Mouse (Mus musculus) forebrain, embryonic 14.5 days (tissue): Measurements from ENCODE around the gene Olfr508. TPM values are rescaled to one million over a fixed set of nuclear protein-coding genes. Genes with fewer than 3 reads are reported as not detected.
"Not testable (repeated sequence)": the region's sequence is repeated elsewhere in the genome, so short reads cannot be mapped to it uniquely, and the experiment has no call there.

ENCODE experiments used
- ATAC-seq: fragments of 200-750 bp; cut with Nextera tagmentation; 2 replicates; pipeline ENCODE4 v1.8.0; 2017; ENCODE audit warnings: mild to moderate bottlenecking, moderate library complexity
- DNase-seq: peaks from one replicate; pipeline ENCODE4 v3.0.0-alpha.2; 2015; ENCODE audit warnings: low spot score
- H3K27ac ChIP-seq: fragments of 300-500 bp; sonication (generic); 2 replicates; pipeline ENCODE4 v1.5.1; 2014; ENCODE audit warnings: low read depth, mild to moderate bottlenecking, control low read depth, low read length, moderate library complexity
- H3K27me3 ChIP-seq: fragments of 300-500 bp; sonication (generic); replicated peaks from 2 replicates; pipeline ENCODE4 v1.6.1; 2014; ENCODE audit warnings: low read length, control low read depth, mixed read lengths; ENCODE audit not compliant: control insufficient read depth, insufficient read depth
- H3K36me3 ChIP-seq: fragments of 300-500 bp; sonication (generic); 2 replicates; pipeline ENCODE4 v1.6.1; 2014; ENCODE audit warnings: low read length, control low read depth; ENCODE audit not compliant: control insufficient read depth, insufficient read depth
- H3K4me1 ChIP-seq: fragments of 300-500 bp; sonication (generic); 2 replicates; pipeline ENCODE4 v1.6.1; 2014; ENCODE audit warnings: antibody characterized with exemption, low read length, control low read depth; ENCODE audit not compliant: control insufficient read depth, insufficient read depth
- H3K4me2 ChIP-seq: fragments of 300-500 bp; sonication (generic); 2 replicates; pipeline ENCODE4 v1.6.1; 2014; ENCODE audit warnings: mild to moderate bottlenecking, control low read depth, low read length
- H3K4me3 ChIP-seq: fragments of 300-500 bp; sonication (generic); 2 replicates; pipeline ENCODE4 v1.5.1; 2014; ENCODE audit warnings: low read depth, low read length, control low read depth
- H3K9ac ChIP-seq: fragments of 300-500 bp; sonication (generic); 2 replicates; pipeline ENCODE4 v1.6.1; 2014; ENCODE audit warnings: mild to moderate bottlenecking, low read length, control low read depth, moderate library complexity
- H3K9me3 ChIP-seq: fragments of 300-500 bp; sonication (generic); replicated peaks from 2 replicates; pipeline ENCODE4 v1.6.1; 2016; ENCODE audit warnings: low read length, control low read depth, mixed read lengths; ENCODE audit not compliant: control insufficient read depth
- WGBS: fragments of 180-500 bp; shearing (Covaris S2); extraction: QIAGEN DNeasy Blood & Tissue Kit; methylation state at CpG from one replicate; pipeline ENCODE4 v1.1.7; 2014; 5-methylcytosine and 5-hydroxymethylcytosine counted together
- polyA plus RNA-seq: library from polyadenylated mRNA; unstranded; fragments of >200 nt; fragmentation: Nextera tagmentation; extraction: Ambion mirVana; gene quantifications from 2 replicates; pipeline ENCODE4 v1.2.1, GENCODE M21; 2014

Olfr508 gene
- polyA plus RNA-seq: not detected in 2 replicates

- Histone ChIP-seq H3K27me3 (no peaks in the 10 kb centered on the region), H3K4me3 (no peak within 1 kb of the TSS), H3K9me3 (no peaks in the 10 kb centered on the region), H3K36me3 (no peaks in the 10 kb centered on the region), H3K9ac (no peak within 1 kb of the TSS), H3K27ac (no peak within 1 kb of the TSS), H3K4me2 (no peak within 1 kb of the TSS), H3K4me1 (no peaks in the 10 kb centered on the region)
- ATAC-seq (no peak), DNase-seq (no peak)
- WGBS: 87% methylated on average over 3 of the region's 3 CpGs
Observed at GRCm38 (mm10) chr7:108629694-108630093, at the start of gene Olfr508. Gene Olfr508 (plus strand): TSS chr7:108629994.

GRCm38 (mm10) chr7:108589797-108590196 lies 40.0 kb upstream of the Olfr508 start:
- 91% methylated on average over 1 of the region's 1 CpGs for WGBS
- Histone ChIP-seq H3K4me2 (no peak overlapping the region), H3K9ac (no peak overlapping the region)

GRCm38 (mm10) chr7:108601916-108602315 lies 27.9 kb upstream of the Olfr508 start:
- H3K27me3 ChIP-seq, H3K4me3 ChIP-seq, H3K36me3 ChIP-seq, H3K9ac ChIP-seq, ATAC-seq, H3K4me2 ChIP-seq, H3K27ac ChIP-seq, H3K4me1 ChIP-seq, DNase-seq, H3K9me3 ChIP-seq: not testable (repeated sequence)
- 83% methylated on average over 3 of the region's 3 CpGs for WGBS

More at GRCm38 (mm10) chr7:108589797-108590196, 40.0 kb upstream of the Olfr508 start:
- ATAC-seq (no peak), DNase-seq (no peak)
- H3K4me1 ChIP-seq: no peaks in the 10 kb centered on the region
- H3K9me3 ChIP-seq: no peaks in the 10 kb centered on the region
- no peaks in the 10 kb centered on the region for H3K27me3 ChIP-seq
- no peak overlapping the region for H3K27ac ChIP-seq
- H3K4me3 ChIP-seq: no peak overlapping the region
- H3K36me3 ChIP-seq: no peaks in the 10 kb centered on the region

- no peaks in the 10 kb centered on the region for H3K9me3 ChIP-seq
- H3K4me2 ChIP-seq: no peak within 1 kb of the TSS
- H3K27ac ChIP-seq: no peak within 1 kb of the TSS
- no peaks in the 10 kb centered on the region for H3K27me3 ChIP-seq
- H3K36me3 ChIP-seq: no peaks in the 10 kb centered on the region
- ATAC-seq (no peak), DNase-seq (no peak)
- H3K4me1 ChIP-seq: no peaks in the 10 kb centered on the region
- H3K9ac ChIP-seq: no peak within 1 kb of the TSS
- H3K4me3 ChIP-seq: no peak within 1 kb of the TSS
Observed at GRCm38 (mm10) chr7:108610487-108610886, 19.3 kb upstream of the Olfr508 start, which contains the start of gene Olfr506. Gene Olfr506 (plus strand): TSS chr7:108610787.

- H3K27me3 ChIP-seq: no peaks in the 10 kb centered on the region
- no peak overlapping the region for H3K27ac ChIP-seq
- no peak overlapping the region for H3K4me2 ChIP-seq
- no peak for DNase-seq
- WGBS: 97% methylated on average over 2 of the region's 2 CpGs
- no peaks in the 10 kb centered on the region for H3K9me3 ChIP-seq
- no peak overlapping the region for H3K4me3 ChIP-seq
- no peaks in the 10 kb centered on the region for H3K4me1 ChIP-seq
- H3K36me3 ChIP-seq: no peaks in the 10 kb centered on the region
- H3K9ac ChIP-seq: no peak overlapping the region
- ATAC-seq: no peak
Observed at GRCm38 (mm10) chr7:108614110-108614509, 15.7 kb upstream of the Olfr508 start.

- not testable (repeated sequence) for H3K27me3 ChIP-seq, ATAC-seq, H3K9me3 ChIP-seq, DNase-seq, H3K27ac ChIP-seq, H3K4me3 ChIP-seq, H3K9ac ChIP-seq, H3K4me1 ChIP-seq, H3K4me2 ChIP-seq, H3K36me3 ChIP-seq
- 57% methylated on average over 3 of the region's 3 CpGs for WGBS
Observed at GRCm38 (mm10) chr7:108616781-108617180, 13.0 kb upstream of the Olfr508 start.

- Histone ChIP-seq H3K4me3 (no peak within 1 kb of the TSS), H3K27me3 (no peaks in the 10 kb centered on the region), H3K9ac (no peak within 1 kb of the TSS), H3K36me3 (no peaks in the 10 kb centered on the region), H3K27ac (no peak within 1 kb of the TSS), H3K4me2 (no peak within 1 kb of the TSS), H3K4me1 (no peaks in the 10 kb centered on the region), H3K9me3 (no peaks in the 10 kb centered on the region)
- DNase-seq: no peak
- no peak for ATAC-seq
- 78% methylated on average over 2 of the region's 2 CpGs for WGBS
Observed at GRCm38 (mm10) chr7:108621514-108621913, 8.3 kb upstream of the Olfr508 start, which contains the start of gene Olfr507. Gene Olfr507 (plus strand): TSS chr7:108621814.

GRCm38 (mm10) chr7:108651806-108652205 lies 22.0 kb downstream of the Olfr508 start, which contains the start of gene Olfr509:
Gene Olfr509 (minus strand): TSS chr7:108651906.
- Histone ChIP-seq H3K4me2 (no peak within 1 kb of the TSS), H3K4me1 (no peaks in the 10 kb centered on the region), H3K27me3 (no peaks in the 10 kb centered on the region), H3K4me3 (no peak within 1 kb of the TSS), H3K27ac (no peak within 1 kb of the TSS), H3K36me3 (no peaks in the 10 kb centered on the region), H3K9ac (no peak within 1 kb of the TSS), H3K9me3 (no peaks in the 10 kb centered on the region)
- no peak for ATAC-seq
- no peak for DNase-seq

GRCm38 (mm10) chr7:108662419-108662818 lies 32.6 kb downstream of the Olfr508 start:
- Histone ChIP-seq H3K27me3 (no peaks in the 10 kb centered on the region), H3K9me3 (no peaks in the 10 kb centered on the region), H3K4me2 (no peak overlapping the region), H3K27ac (no peak overlapping the region), H3K4me3 (no peak overlapping the region), H3K4me1 (no peaks in the 10 kb centered on the region), H3K9ac (no peak overlapping the region), H3K36me3 (no peaks in the 10 kb centered on the region)
- 74% methylated on average over 3 of the region's 3 CpGs for WGBS
- ATAC-seq (no peak), DNase-seq (no peak)
